Mouse (Mus musculus): ENCODE measurements around the gene Ncoa1.
"Not testable (repeated sequence)": the region's sequence is repeated elsewhere in the genome, so short reads cannot be mapped to it uniquely, and the experiment has no call there.

The Ncoa1 gene

GRCm38 (mm10) chr12:4313824-4314223, 163.2 kb downstream of the Ncoa1 start:
- DNase-seq (ENCODE audit: low spot score): no peak

GRCm38 (mm10) chr12:4306712-4307313, 170.2 kb downstream of the Ncoa1 start:
- DNase-seq (ENCODE audit: low spot score): no peak

- DNase-seq (ENCODE audit: low spot score): no peak
Observed at GRCm38 (mm10) chr12:4299300-4299699, 177.7 kb downstream of the Ncoa1 start.

- DNase-seq (ENCODE audit: low spot score): no peak
Observed at GRCm38 (mm10) chr12:4298626-4299025, 178.4 kb downstream of the Ncoa1 start.

GRCm38 (mm10) chr12:4295881-4296280, 181.1 kb downstream of the Ncoa1 start:
- no peak for DNase-seq (ENCODE audit: low spot score)

DNA sequence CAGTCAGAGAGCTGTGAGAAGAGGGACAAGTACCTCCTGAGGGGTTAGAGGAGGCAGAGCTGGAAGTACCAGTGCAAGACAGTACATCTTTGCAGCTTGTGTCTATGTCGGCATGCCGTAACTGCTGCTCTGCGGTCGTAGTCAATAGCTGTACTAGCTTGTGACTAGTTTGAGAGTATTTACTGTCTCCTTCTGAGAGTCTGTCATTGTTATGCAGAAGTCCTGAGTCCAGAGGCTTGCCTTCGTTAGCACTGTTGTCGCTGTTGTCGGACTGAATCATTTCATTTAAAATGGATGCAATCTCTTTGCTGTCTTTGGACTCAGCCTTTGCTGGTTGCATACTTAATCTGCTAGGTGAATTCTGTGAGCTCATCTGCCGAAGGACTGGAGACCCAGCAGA, 181.7 kb downstream of the Ncoa1 start:
- DNase-seq (ENCODE audit: low spot score): no peak

- no peak for DNase-seq (ENCODE audit: low spot score)
Observed at GRCm38 (mm10) chr12:4293813-4294212, 183.2 kb downstream of the Ncoa1 start.

DNA sequence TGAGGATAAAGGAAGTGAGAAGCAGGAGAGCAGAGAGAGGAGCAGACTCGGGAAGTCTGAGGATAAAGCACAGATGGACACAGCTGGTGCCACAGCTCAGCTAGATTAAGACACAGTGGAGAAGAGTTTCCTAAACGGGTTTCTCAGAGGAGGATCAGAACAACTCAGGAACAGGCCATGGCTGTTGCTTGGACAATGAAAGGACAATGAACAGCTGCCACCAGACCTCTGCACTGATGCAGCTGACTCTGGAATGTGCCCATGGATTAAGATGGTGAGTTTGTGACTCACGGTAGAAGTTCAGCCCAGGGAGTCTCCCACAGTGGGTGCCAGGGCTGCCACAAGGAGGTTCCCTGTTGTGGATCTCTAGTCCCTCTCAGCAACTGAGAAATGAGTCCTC, 191.8 kb downstream of the Ncoa1 start:
- peak; percentile 11 for DNase-seq (ENCODE audit: low spot score)

DNA sequence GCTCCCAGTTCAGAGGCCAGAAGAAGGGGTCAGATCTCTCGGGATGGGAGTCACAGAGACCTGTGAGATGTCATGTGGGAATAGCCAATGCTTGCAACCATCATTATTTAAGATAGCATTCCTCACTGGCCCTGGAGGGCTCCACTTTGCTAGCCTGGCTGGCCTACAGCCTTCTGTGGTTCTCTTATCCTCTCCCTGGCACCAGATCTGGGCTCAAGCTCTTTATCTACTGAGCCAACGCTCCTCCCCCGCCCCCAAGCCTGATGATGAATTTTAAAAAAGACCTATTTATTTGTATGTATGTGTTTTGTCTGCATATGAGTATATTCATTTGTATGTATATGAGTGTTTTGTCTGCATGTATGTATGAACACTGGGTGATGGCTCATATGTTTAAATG, 197.1 kb downstream of the Ncoa1 start:
- DNase-seq (ENCODE audit: low spot score): no peak

GRCm38 (mm10) chr12:4278978-4279755, 197.8 kb downstream of the Ncoa1 start:
- no peak for DNase-seq (ENCODE audit: low spot score)

DNA sequence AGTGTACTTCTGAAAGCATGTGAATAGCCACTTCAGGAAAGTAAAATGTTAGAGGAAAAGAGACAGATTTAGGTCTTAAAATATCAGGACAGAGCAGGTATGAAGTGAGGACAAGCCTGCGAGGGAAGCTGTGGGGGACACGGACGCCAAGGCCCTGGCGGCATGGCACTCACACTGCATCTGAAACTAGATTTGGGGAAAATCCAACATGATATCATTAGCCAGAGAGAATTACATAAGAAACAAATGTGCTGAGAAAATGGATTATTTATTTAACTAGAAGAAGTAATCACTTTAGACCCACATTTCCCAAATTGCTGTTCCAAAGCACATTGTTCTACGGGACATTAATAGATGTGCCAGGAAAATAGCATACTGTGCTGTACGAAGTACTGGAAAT, 205.9 kb downstream of the Ncoa1 start:
- no peak for DNase-seq (ENCODE audit: low spot score)

DNA sequence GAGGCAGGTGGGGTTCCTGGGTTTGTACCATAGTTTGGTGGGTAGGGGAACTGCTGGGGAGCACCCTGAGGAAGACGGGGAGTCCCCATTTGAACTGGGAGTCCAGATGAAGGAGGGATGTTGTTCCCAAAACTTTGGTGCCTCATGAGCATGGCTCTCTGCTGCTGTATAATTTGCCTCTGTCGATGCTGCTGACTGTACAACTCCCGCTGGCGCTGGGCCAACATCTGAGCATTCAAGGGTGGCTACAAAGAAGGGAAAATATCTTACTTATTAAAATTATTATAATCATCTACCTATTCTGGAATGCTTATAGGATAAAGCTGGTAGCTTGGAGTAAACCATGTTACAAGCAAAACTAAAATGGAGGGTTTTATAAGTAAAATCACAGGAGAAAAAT, 209.2 kb downstream of the Ncoa1 start:
- DNase-seq (ENCODE audit: low spot score): no peak

DNA sequence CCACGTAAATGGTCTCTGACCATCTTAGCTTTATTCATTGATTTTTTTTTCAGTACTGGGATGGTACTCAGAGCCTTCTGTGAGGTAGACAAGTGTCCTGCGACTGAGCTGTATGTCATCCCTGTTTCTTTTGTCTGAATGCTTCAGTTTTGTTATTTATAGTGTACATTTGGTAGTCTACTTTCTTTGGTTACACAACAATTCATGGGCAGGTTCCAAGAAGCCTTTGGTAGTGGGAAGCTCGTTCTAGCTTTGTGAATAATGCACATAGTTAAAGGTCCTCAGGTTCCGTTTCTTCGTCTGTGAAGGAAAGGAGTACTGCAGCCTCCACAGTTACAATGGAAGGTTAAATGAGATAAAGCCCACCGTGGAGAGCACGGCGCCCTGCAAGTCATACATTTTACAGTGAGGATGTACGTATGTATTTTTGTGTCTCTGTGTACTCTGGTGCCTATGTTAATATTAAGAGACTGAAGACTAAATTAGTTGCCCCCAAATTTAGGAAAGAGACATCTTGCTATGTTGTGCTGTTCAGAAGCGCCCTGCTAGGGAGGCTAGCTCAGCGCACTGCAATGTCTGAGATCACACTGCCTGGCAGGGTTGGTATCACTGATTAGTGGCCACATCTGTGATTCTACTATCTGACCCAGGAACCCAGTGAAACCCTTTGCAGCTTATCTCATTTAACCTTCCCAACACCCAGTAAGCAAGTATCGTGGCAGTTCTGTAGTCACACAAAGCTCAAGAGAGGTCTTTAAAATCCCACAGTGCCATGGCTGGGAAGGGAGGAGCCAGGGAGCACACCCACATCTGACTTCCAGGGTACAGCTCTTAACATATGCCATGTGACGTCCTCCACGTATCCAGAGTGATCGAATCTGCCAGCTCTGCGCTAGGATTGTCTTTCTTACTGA, 224.0 kb downstream of the Ncoa1 start:
- no peak for DNase-seq (ENCODE audit: low spot score)

- DNase-seq (ENCODE audit: low spot score): no peak
Observed at GRCm38 (mm10) chr12:4249786-4250185, 227.2 kb downstream of the Ncoa1 start.

GRCm38 (mm10) chr12:4245742-4246141, 231.2 kb downstream of the Ncoa1 start:
- DNase-seq (ENCODE audit: low spot score): no peak

DNA sequence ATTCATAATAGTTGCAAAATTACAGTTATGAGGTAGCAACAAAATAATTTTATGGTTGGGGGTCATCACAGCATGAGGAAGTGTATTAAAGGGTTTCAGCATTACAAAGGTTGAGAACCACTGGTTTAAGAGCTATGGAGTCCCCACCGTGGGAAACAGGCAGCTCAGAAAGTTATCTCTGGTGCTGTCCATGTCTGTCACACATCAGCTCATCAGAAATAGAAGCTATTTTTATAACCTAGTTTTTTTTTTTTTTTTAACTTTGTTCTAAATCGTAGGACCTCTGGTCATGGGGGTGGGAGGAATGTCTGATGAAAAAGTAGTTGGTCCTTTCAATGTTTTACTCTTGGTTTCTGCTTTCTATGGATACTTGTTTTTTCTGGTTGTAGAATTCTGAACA, 233.2 kb downstream of the Ncoa1 start:
- DNase-seq (ENCODE audit: low spot score): no peak

DNA sequence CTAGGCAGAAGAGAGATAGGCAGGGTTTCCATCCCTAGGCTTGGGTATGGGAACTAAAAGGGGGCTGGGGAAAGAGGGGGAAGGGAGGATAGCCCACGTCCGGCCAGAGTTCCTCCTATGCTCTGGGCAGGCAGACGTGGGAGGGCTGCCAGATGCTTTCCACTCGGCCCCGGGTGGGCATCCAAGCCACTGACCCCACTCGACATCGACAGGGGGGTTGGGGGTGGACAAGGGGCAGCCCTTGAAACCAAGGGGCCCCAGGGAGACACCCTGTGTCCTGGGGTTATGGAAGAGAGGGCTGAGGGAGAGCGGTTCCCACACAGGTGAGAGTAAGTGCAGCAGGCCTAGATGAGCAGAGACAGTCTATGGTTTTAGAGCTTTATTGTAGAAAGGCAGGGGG, 236.7 kb downstream of the Ncoa1 start:
- not testable (repeated sequence) for DNase-seq (ENCODE audit: low spot score)

GRCm38 (mm10) chr12:4237481-4237880, 239.5 kb downstream of the Ncoa1 start:
- DNase-seq (ENCODE audit: low spot score): no peak

DNA sequence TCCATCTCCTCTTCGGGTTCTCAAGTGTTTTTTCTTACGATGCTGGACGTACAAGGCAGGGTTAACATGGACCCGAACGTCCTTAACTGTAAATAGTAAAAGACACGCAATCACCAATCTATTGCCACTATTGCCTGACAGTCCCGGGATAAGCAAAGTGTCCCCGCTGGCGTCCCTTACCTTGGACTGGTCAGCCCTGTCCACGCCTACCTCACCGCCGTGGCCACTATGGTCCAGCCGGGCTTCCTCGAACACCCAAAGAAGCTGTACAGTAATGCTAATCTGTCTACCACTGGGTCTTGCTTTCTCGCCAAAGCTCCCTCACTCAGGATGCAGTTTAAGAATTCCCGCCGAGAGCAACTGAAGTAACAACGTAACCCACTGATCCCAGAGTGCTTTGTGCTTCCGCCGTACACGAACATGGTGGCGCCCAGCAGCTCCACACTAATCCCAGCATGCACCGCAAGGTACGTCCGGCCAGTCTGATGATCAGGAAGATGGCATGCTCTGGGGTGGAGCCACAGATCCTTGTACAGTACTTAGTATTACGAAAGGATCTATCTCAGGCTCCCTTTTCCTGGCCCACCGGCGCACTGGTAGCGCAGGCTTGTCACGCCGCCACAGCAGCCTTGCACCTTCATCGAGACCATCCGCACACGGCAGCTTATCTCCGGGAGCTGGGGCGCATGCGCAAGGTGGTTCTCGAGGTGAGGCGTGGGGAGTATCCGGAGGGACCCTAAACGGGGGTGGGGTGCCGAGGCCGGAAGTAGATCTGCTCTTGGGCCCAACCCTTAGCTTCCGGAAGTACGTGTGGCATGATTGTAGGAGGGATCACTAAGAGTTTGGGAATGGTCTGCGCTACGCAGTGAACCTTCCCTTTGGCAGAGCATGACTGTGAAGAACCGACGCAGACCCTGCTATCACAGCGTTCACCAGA, 243.1 kb downstream of the Ncoa1 start, which contains the start of the genes Ptrhd1 and Cenpo:
TSS of gene Ptrhd1 (plus strand) at position 456 of the 937 bp plus-strand sequence.
TSS of gene Cenpo (minus strand) at position 723 of the 937 bp plus-strand sequence.
- peak; percentile 96 for DNase-seq (ENCODE audit: low spot score)

GRCm38 (mm10) chr12:4232777-4233176, 244.2 kb downstream of the Ncoa1 start:
- no peak for DNase-seq (ENCODE audit: low spot score)

DNA sequence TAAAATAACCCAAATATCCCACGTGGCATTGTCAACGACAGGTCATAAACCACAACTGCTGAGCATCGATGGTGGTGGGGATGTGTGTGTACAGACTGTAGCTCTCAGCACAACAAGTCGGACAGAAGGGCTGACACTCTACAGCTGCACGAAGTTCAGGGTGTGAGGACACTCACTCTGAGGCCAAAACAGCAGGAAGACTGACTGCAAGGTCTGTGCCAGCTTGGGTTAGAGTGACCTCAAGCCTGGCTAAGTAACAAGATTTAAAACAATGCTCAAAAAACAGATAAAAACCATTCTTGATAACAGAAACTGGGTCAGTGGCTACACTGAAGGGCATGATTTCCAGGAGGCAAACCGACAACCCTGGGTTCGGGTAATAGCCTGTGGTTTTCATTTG, 246.8 kb downstream of the Ncoa1 start:
- DNase-seq (ENCODE audit: low spot score): no peak
